Mouse (Mus musculus) hindbrain, embryonic 12.5 days (tissue): ENCODE results near the gene Selenof. TPM values are rescaled to one million over a fixed set of nuclear protein-coding genes. Genes with fewer than 3 reads are reported as not detected.

ENCODE experiments used
- ATAC-seq: fragments of 200-750 bp; cut with Nextera tagmentation; 2 replicates; pipeline ENCODE4 v1.8.0; 2017; ENCODE audit warnings: moderate TSS enrichment; ENCODE audit not compliant: low FRiP score
- H3K27ac ChIP-seq: fragments of 300-500 bp; sonication (generic); 2 replicates; pipeline ENCODE4 v1.5.1; 2016; ENCODE audit warnings: mild to moderate bottlenecking
- H3K27me3 ChIP-seq: fragments of 300-500 bp; sonication (generic); 2 replicates; pipeline ENCODE4 v1.6.1; 2016; ENCODE audit warnings: mild to moderate bottlenecking
- H3K36me3 ChIP-seq: fragments of 300-500 bp; sonication (generic); 2 replicates; pipeline ENCODE4 v1.6.1; 2016; ENCODE audit warnings: mild to moderate bottlenecking
- H3K4me1 ChIP-seq: fragments of 300-500 bp; sonication (generic); 2 replicates; pipeline ENCODE4 v1.6.1; 2016
- H3K4me2 ChIP-seq: fragments of 300-500 bp; sonication (generic); replicated peaks from 2 replicates; pipeline ENCODE4 v1.6.1; 2016; ENCODE audit warnings: mild to moderate bottlenecking
- H3K4me3 ChIP-seq: fragments of 300-500 bp; sonication (generic); 2 replicates; pipeline ENCODE4 v1.5.1; 2016; ENCODE audit warnings: mild to moderate bottlenecking
- H3K9ac ChIP-seq: fragments of 300-500 bp; sonication (generic); 2 replicates; pipeline ENCODE4 v1.6.1; 2016; ENCODE audit warnings: mild to moderate bottlenecking, moderate library complexity
- H3K9me3 ChIP-seq: fragments of 300-500 bp; sonication (generic); replicated peaks from 2 replicates; pipeline ENCODE4 v1.6.1; 2016; ENCODE audit warnings: mild to moderate bottlenecking
- WGBS: fragments of 180-500 bp; shearing (Covaris S2); methylation state at CpG from one replicate; pipeline ENCODE4 v1.1.7; 2016; 5-methylcytosine and 5-hydroxymethylcytosine counted together
- polyA plus RNA-seq: library from polyadenylated mRNA; unstranded; fragments of >200 nt; fragmentation: Nextera tagmentation; extraction: Ambion mirVana; gene quantifications from 2 replicates; pipeline ENCODE4 v1.2.1, GENCODE M21; 2016

Gene Selenof
- polyA plus RNA-seq, 1 experiment from 2014 or later, result 477 TPM

GRCm38 (mm10) chr3:144550036-144550435, 20.1 kb upstream of the Selenof start:
- no peak overlapping the region for H3K4me3 ChIP-seq
- no peak for ATAC-seq
- H3K27ac ChIP-seq, result no peak overlapping the region
- 90% methylated on average over 5 of the region's 5 CpGs for WGBS
- H3K9me3 ChIP-seq, result no peaks in the 10 kb centered on the region
- peaks cover 34% of the 10 kb centered on the region for H3K4me1 ChIP-seq
- H3K36me3 ChIP-seq, result no peaks in the 10 kb centered on the region
- no peaks in the 10 kb centered on the region for H3K27me3 ChIP-seq
- H3K9ac ChIP-seq, result no peak overlapping the region
- H3K4me2 ChIP-seq, result no peak overlapping the region

- H3K4me1 ChIP-seq, result peaks cover 30% of the 10 kb centered on the region
- no peak for ATAC-seq
These were observed 19.4 kb upstream of the Selenof start for GRCm38 (mm10) chr3:144550659-144551058.

DNA sequence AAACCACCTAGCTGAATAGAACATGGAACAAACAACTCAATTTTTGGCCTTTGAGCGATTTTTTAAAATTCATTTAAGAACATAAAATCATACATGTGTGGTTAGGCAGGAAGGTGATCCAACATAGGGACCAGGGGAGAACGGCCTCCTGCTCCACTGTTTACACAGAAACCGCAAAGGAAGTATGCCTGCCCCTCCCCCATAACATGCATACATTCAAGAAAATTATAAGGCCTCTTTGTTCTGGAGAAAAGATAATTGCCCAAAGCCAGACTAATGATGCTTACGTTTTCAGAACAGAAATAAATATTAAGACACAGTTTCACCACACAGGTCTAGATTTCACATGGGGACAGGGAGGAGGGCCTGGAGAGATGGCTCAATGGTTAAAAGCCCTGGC, 18.7 kb upstream of the Selenof start:
- Histone ChIP-seq H3K4me3 (no peak overlapping the region), H3K4me1 (peaks cover 24% of the 10 kb centered on the region), H3K9me3 (no peaks in the 10 kb centered on the region), H3K9ac (no peak overlapping the region), H3K36me3 (no peaks in the 10 kb centered on the region), H3K4me2 (no peak overlapping the region), H3K27ac (no peak overlapping the region), H3K27me3 (no peaks in the 10 kb centered on the region)
- WGBS, result 74% methylated on average over 4 of the region's 4 CpGs
- no peak for ATAC-seq

More at GRCm38 (mm10) chr3:144550659-144551058, 19.4 kb upstream of the Selenof start:
- Histone ChIP-seq H3K9ac (no peak overlapping the region), H3K27ac (no peak overlapping the region), H3K4me2 (no peak overlapping the region), H3K27me3 (no peaks in the 10 kb centered on the region), H3K36me3 (no peaks in the 10 kb centered on the region), H3K4me3 (no peak overlapping the region), H3K9me3 (no peaks in the 10 kb centered on the region)
- WGBS, result 89% methylated on average over 5 of the region's 5 CpGs

GRCm38 (mm10) chr3:144553942-144554341, 16.2 kb upstream of the Selenof start:
- WGBS, result 38% methylated on average over 7 of the region's 7 CpGs
- Histone ChIP-seq H3K4me1 (peaks cover 30% of the 10 kb centered on the region), H3K4me3 (no peak overlapping the region), H3K36me3 (no peaks in the 10 kb centered on the region), H3K4me2 (no peak overlapping the region), H3K9ac (no peak overlapping the region), H3K9me3 (no peaks in the 10 kb centered on the region), H3K27me3 (no peaks in the 10 kb centered on the region), H3K27ac (no peak overlapping the region)
- no peak for ATAC-seq

DNA sequence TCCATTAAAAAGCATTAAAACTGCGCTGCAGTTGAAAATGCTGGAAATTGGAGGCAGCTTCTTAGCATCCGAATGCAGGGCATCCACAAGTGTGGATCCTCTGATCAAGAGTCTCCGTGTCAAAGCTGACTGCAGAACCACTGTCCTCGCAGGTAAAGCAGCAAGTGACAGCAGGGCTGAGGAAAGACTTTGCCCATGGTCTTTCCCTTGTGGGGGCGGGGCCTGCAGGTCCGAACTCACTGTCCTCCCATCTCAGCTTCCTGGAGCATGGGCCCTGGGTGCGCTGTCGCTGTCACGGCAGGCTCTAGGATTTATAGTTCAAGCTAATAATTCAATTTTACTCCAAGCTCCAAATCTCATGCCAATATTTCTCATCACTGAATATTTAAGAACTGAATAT, 15.6 kb upstream of the Selenof start:
- Histone ChIP-seq H3K27me3 (no peaks in the 10 kb centered on the region), H3K4me1 (peaks cover 33% of the 10 kb centered on the region), H3K9ac (no peak overlapping the region), H3K4me2 (no peak overlapping the region), H3K36me3 (no peaks in the 10 kb centered on the region), H3K27ac (no peak overlapping the region), H3K9me3 (no peaks in the 10 kb centered on the region), H3K4me3 (no peak overlapping the region)
- 70% methylated on average over 9 of the region's 9 CpGs for WGBS
- no peak for ATAC-seq

DNA sequence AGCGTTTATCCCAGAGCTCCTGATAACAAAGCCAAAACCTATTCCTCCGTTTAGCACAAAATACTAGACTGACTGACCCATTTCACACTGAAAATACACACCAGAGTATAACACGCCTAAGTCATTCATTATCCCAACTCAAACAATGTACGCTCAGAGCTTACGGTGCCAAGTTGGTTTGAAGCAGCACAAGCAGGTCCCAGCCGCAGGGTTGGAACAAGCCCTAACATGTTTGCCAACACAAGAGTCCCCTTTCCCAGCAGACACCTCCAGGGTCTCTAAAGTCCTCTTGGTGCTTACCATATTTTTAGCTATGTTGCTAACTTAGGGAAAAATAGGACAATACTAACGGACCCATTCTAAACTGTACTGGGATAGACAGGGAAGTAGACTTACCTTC, 15.0 kb upstream of the Selenof start:
- Histone ChIP-seq H3K27ac (no peak overlapping the region), H3K27me3 (no peaks in the 10 kb centered on the region), H3K4me1 (peaks cover 33% of the 10 kb centered on the region), H3K9me3 (no peaks in the 10 kb centered on the region), H3K36me3 (no peaks in the 10 kb centered on the region), H3K4me3 (no peak overlapping the region), H3K4me2 (no peak overlapping the region), H3K9ac (no peak overlapping the region)
- WGBS, result 87% methylated on average over 7 of the region's 7 CpGs
- ATAC-seq, result no peak

DNA sequence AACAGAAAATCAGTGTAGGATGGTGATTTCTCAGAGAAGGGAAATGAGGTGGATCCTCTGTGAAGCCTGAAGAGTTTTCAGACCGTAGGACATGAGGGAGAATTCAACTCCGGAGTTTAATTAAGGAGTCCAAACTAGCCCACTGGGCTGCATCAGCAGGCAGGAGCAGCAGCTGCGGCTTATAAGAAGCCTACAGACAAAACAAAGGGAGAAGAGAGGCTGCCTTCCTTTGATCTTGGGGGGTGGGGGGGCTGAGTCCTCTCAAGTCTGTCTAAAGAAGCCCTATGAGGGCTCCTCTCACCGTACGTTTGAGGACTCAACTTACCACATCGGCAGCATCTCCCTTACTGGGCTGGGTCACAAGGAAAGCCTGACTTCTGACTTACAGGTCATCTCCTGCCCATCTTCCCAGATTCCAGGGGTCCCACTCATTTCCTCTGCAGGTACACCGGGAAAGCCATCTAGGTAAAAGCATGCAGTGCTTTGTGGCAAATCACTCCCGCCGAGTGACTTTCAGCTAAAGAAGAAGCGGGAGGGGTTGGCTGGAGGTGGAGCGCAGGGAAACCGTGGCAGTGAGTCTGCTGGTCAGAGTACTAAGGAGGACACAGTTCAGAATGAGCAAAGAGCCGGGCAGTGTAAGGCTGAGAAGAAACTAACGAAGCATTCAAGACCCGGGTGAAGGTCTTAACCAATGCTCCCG, 13.3 kb upstream of the Selenof start:
- Histone ChIP-seq H3K9me3 (no peaks in the 10 kb centered on the region), H3K36me3 (no peaks in the 10 kb centered on the region), H3K4me3 (peak overlapping the region; percentile 1; the same call in 1 of the 2 replicates), H3K9ac (peak overlapping the region; percentile 23), H3K27ac (no peak overlapping the region), H3K4me1 (peaks cover 25% of the 10 kb centered on the region), H3K27me3 (no peaks in the 10 kb centered on the region), H3K4me2 (peak overlapping the region; percentile 37)
- peak; percentile 63; the same call in 1 of the 2 replicates for ATAC-seq
- WGBS, result 3% methylated on average over 16 of the region's 16 CpGs

- Histone ChIP-seq H3K36me3 (no peaks in the 10 kb centered on the region), H3K27me3 (no peaks in the 10 kb centered on the region), H3K4me2 (no peak overlapping the region), H3K9me3 (no peaks in the 10 kb centered on the region), H3K27ac (no peak overlapping the region), H3K4me3 (no peak overlapping the region), H3K4me1 (peaks cover 25% of the 10 kb centered on the region), H3K9ac (no peak overlapping the region)
- WGBS, result 55% methylated on average over 5 of the region's 5 CpGs
- 0 out of 2 replicates have a peak, but pooled peaks have one; percentile 27 for ATAC-seq
These were observed 11.8 kb upstream of the Selenof start for GRCm38 (mm10) chr3:144558274-144558673.

DNA sequence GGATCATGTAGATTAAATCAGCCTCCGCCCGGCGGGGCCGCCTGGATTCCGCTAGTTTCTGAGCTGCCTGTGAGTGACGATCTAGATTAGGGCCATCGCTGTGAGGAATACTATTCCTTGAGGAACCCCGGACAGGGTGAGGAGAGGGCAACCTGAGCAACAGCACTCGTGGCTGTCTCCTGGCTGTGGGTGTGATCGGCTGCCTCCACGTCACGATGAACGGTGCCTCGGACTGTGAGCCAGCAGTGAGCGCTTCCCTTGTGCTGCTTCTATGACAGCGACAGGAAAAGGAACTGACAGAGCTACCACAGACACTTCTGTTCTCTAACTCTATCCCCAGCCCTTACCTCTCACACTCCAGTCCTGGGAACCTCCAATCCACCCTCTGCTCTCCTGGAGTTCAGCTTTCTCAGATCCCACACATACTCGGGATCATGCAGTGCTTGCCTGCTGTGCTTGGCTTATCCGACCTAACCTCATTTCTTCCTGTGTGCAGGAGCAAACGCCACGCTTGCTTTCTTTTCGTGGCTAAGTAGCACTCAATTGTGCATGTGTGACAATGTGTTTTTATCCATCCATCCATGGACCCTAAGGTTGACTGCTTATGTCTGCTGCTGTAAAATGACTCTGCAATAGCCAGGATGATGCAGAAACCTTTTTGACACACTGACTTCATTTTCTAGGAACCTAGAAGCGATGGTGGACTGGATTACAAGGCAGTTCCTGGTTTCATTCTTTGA, 8.4 kb upstream of the Selenof start:
- no peak overlapping the region for H3K4me3 ChIP-seq
- H3K27me3 ChIP-seq, result no peaks in the 10 kb centered on the region
- WGBS, result 66% methylated on average over 22 of the region's 22 CpGs
- no peak overlapping the region for H3K4me2 ChIP-seq
- no peak overlapping the region for H3K27ac ChIP-seq
- no peak for ATAC-seq
- peaks cover 13% of the 10 kb centered on the region for H3K4me1 ChIP-seq
- H3K9me3 ChIP-seq, result no peaks in the 10 kb centered on the region
- H3K9ac ChIP-seq, result no peak overlapping the region
- no peaks in the 10 kb centered on the region for H3K36me3 ChIP-seq

GRCm38 (mm10) chr3:144563916-144564315, 6.2 kb upstream of the Selenof start:
- no peak for ATAC-seq
- Histone ChIP-seq H3K4me2 (no peak overlapping the region), H3K4me1 (peaks cover 14% of the 10 kb centered on the region), H3K27ac (no peak overlapping the region), H3K9me3 (no peaks in the 10 kb centered on the region), H3K4me3 (no peak overlapping the region), H3K27me3 (no peaks in the 10 kb centered on the region), H3K9ac (no peak overlapping the region), H3K36me3 (no peaks in the 10 kb centered on the region)
- 87% methylated on average over 7 of the region's 7 CpGs for WGBS

- H3K4me3 ChIP-seq, result no peak overlapping the region
- no peak for ATAC-seq
- H3K4me2 ChIP-seq, result no peak overlapping the region
- H3K4me1 ChIP-seq, result peaks cover 11% of the 10 kb centered on the region
- H3K27me3 ChIP-seq, result no peaks in the 10 kb centered on the region
- 94% methylated on average over 7 of the region's 7 CpGs for WGBS
- H3K27ac ChIP-seq, result no peak overlapping the region
- H3K9ac ChIP-seq, result no peak overlapping the region
- H3K9me3 ChIP-seq, result no peaks in the 10 kb centered on the region
- H3K36me3 ChIP-seq, result no peaks in the 10 kb centered on the region
These were observed 4.9 kb upstream of the Selenof start for GRCm38 (mm10) chr3:144565212-144565611.

DNA sequence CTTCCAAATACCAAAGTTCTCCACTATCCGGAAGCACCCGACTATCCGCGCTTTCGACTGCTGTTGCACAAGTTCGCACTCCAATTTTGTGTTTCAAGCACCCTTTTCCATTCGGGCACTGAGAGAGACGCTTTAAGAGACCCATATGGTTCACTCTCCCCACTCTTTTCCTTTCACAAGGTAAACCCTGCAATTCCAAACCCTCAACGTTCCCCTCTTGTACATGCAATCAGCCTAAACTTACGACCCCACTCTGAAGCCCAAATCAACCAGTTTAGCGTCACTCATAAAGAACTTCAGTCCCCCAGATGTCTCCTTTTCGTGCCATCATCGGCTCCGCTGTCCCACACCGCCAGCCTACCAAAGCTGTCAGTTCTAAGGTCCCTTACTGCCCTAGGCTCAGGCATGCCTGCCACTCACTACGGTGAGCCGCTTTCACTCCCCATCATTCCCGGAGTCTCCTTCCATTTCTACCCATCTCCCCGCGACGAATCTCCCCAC, 1.2 kb upstream of the Selenof start:
- peak overlapping the region; percentile 81 for H3K4me3 ChIP-seq
- H3K4me1 ChIP-seq, result peaks cover 24% of the 10 kb centered on the region
- ATAC-seq, result no peak
- H3K27me3 ChIP-seq, result no peaks in the 10 kb centered on the region
- under 1% methylated on average over 21 of the region's 21 CpGs for WGBS
- H3K27ac ChIP-seq, result peak overlapping the region; percentile 93
- H3K4me2 ChIP-seq, result peak overlapping the region; percentile 90
- peak overlapping the region; percentile 90 for H3K9ac ChIP-seq
- H3K9me3 ChIP-seq, result no peaks in the 10 kb centered on the region
- no peaks in the 10 kb centered on the region; the same call in 1 of the 2 replicates for H3K36me3 ChIP-seq
